Mouse (Mus musculus): ENCODE data around the gene 2900026A02Rik.

2900026A02Rik gene

GRCm38 (mm10) chr5:113221147-113221865, at the start of gene 2900026A02Rik:
2900026A02Rik (minus strand) TSS chr5:113221236.
- DNase-seq (ENCODE audit: extremely low read depth, insufficient read length, low spot score), result peak; percentile 74

- no peak for DNase-seq (ENCODE audit: extremely low read depth, insufficient read length, low spot score)
Measured at GRCm38 (mm10) chr5:113270043-113270442, 49.0 kb upstream of the 2900026A02Rik start.

- no peak for DNase-seq (ENCODE audit: extremely low read depth, insufficient read length, low spot score)
Measured at GRCm38 (mm10) chr5:113268246-113268645, 47.2 kb upstream of the 2900026A02Rik start.

GRCm38 (mm10) chr5:113265637-113266036, 44.6 kb upstream of the 2900026A02Rik start:
- no peak for DNase-seq (ENCODE audit: extremely low read depth, insufficient read length, low spot score)

- DNase-seq (ENCODE audit: extremely low read depth, insufficient read length, low spot score), result no peak
Measured at GRCm38 (mm10) chr5:113250806-113251205, 29.8 kb upstream of the 2900026A02Rik start.

GRCm38 (mm10) chr5:113249263-113249930, 28.4 kb upstream of the 2900026A02Rik start:
- DNase-seq (ENCODE audit: extremely low read depth, insufficient read length, low spot score), result peak; percentile 62

GRCm38 (mm10) chr5:113230196-113230595, 9.2 kb upstream of the 2900026A02Rik start:
- DNase-seq (ENCODE audit: extremely low read depth, insufficient read length, low spot score), result no peak

- DNase-seq (ENCODE audit: extremely low read depth, insufficient read length, low spot score), result peak; percentile 66
Measured at GRCm38 (mm10) chr5:113226632-113227102, 5.6 kb upstream of the 2900026A02Rik start, which contains the start of gene Tmem211. Tmem211 (plus strand) TSS chr5:113226909.

- DNase-seq (ENCODE audit: extremely low read depth, insufficient read length, low spot score), result no peak
Measured at GRCm38 (mm10) chr5:113225686-113226435, 4.8 kb upstream of the 2900026A02Rik start.

- no peak for DNase-seq (ENCODE audit: extremely low read depth, insufficient read length, low spot score)
Measured at GRCm38 (mm10) chr5:113225271-113225670, 4.2 kb upstream of the 2900026A02Rik start.

GRCm38 (mm10) chr5:113223888-113224287, 2.9 kb upstream of the 2900026A02Rik start:
- no peak for DNase-seq (ENCODE audit: extremely low read depth, insufficient read length, low spot score)

- peak; percentile 76 for DNase-seq (ENCODE audit: extremely low read depth, insufficient read length, low spot score)
Measured at GRCm38 (mm10) chr5:113220383-113221146, 471 bp downstream of the 2900026A02Rik start.

- DNase-seq (ENCODE audit: extremely low read depth, insufficient read length, low spot score), result no peak
Measured at GRCm38 (mm10) chr5:113219876-113220275, 1.2 kb downstream of the 2900026A02Rik start.

GRCm38 (mm10) chr5:113219450-113219849, 1.6 kb downstream of the 2900026A02Rik start:
- DNase-seq (ENCODE audit: extremely low read depth, insufficient read length, low spot score), result no peak

- DNase-seq (ENCODE audit: extremely low read depth, insufficient read length, low spot score), result no peak
Measured at GRCm38 (mm10) chr5:113218617-113219235, 2.3 kb downstream of the 2900026A02Rik start.

- no peak for DNase-seq (ENCODE audit: extremely low read depth, insufficient read length, low spot score)
Measured at GRCm38 (mm10) chr5:113217076-113217475, 4.0 kb downstream of the 2900026A02Rik start.

GRCm38 (mm10) chr5:113216328-113216960, 4.6 kb downstream of the 2900026A02Rik start:
- DNase-seq (ENCODE audit: extremely low read depth, insufficient read length, low spot score), result peak; percentile 84

- peak; percentile 85 for DNase-seq (ENCODE audit: extremely low read depth, insufficient read length, low spot score)
Measured at GRCm38 (mm10) chr5:113215610-113216011, 5.4 kb downstream of the 2900026A02Rik start.

- peak; percentile 83 for DNase-seq (ENCODE audit: extremely low read depth, insufficient read length, low spot score)
Measured at GRCm38 (mm10) chr5:113214455-113214854, 6.6 kb downstream of the 2900026A02Rik start.
